Comparison of ENCODE assay signal across 27 mouse cellular contexts in genomic region chr7:80183969-80184368, GRCm38 (mm10). TPM values are rescaled to one million over a fixed set of nuclear protein-coding genes. Genes with fewer than 3 reads are reported as not detected.
DNase-seq lines count a peak whose midpoint lies in the region; ATAC-seq and TF ChIP-seq lines count a peak whose summit lies in the region.
"Had no signal": no experiment of that assay in that cellular context is flagged by ENCODE, and none has a peak within 500 bp of the region (broad histone marks: within the 10 kb centered on the region; RNA-seq: fewer than 3 reads in every experiment).

No protein-coding gene starts in this region.

- H3K4me3 ChIP-seq in forebrain, embryonic 10.5 days, result no peak overlapping the region
- no peak overlapping the region for H3K4me3 ChIP-seq in forebrain, embryonic 11.5 days (ENCODE audit: low read depth, low read length)
- H3K4me3 ChIP-seq in kidney, adult 2 months (ENCODE audit: insufficient read depth, low read depth, low read length), result no peak overlapping the region
- no peak overlapping the region for H3K4me3 ChIP-seq in kidney, embryonic 15.5 days (replicated peaks)
- no peak overlapping the region for H3K4me3 ChIP-seq in neural tube, embryonic 11.5 days (ENCODE audit: low read depth, low read length)
- no peak overlapping the region for H3K4me3 ChIP-seq in neural tube, embryonic 15.5 days (replicated peaks)
- H3K4me3 ChIP-seq: intestine, embryonic 15.5 days; liver, embryonic 15.5 days; lung, embryonic 15.5 days; midbrain, embryonic 12.5 days; stomach, embryonic 15.5 days had no signal

- no peak overlapping the region for H3K9ac ChIP-seq in forebrain, embryonic 11.5 days (ENCODE audit: low read length)
- H3K9ac ChIP-seq in kidney, embryonic 15.5 days, result no peak overlapping the region
- H3K9ac ChIP-seq in neural tube, embryonic 11.5 days (ENCODE audit: low read length), result no peak overlapping the region
- no peak overlapping the region for H3K9ac ChIP-seq in neural tube, embryonic 15.5 days (replicated peaks)
- H3K9ac ChIP-seq: intestine, embryonic 15.5 days; liver, embryonic 15.5 days; lung, embryonic 15.5 days; midbrain, embryonic 12.5 days; stomach, embryonic 15.5 days had no signal

- TF ChIP-seq CTCF in kidney, adult 2 months (conservative IDR thresholded peaks at IDR 0.05; ENCODE audit: insufficient read depth, insufficient read length, low read depth, low read length), result no peak

- 39% methylated on average over 5 of the region's 5 CpGs for WGBS in forebrain, embryonic 10.5 days
- 41% methylated on average over 5 of the region's 5 CpGs for WGBS in forebrain, embryonic 11.5 days
- WGBS in kidney, adult 2 months, result 32% methylated on average over 5 of the region's 5 CpGs
- WGBS in kidney, embryonic 15.5 days, result 56% methylated on average over 5 of the region's 5 CpGs
- 65% methylated on average over 4 of the region's 5 CpGs for WGBS in neural tube, embryonic 11.5 days
- WGBS in neural tube, embryonic 15.5 days, result 50% methylated on average over 4 of the region's 5 CpGs

- H3K9me3 ChIP-seq in forebrain, embryonic 10.5 days, result no peaks in the 10 kb centered on the region
- H3K9me3 ChIP-seq in forebrain, embryonic 11.5 days (ENCODE audit: control insufficient read depth, low read length), result no peaks in the 10 kb centered on the region
- H3K9me3 ChIP-seq in kidney, embryonic 15.5 days (replicated peaks), result no peaks in the 10 kb centered on the region
- H3K9me3 ChIP-seq in neural tube, embryonic 11.5 days (ENCODE audit: control insufficient read depth, low read length), result no peaks in the 10 kb centered on the region
- no peaks in the 10 kb centered on the region for H3K9me3 ChIP-seq in neural tube, embryonic 15.5 days (replicated peaks)
- H3K9me3 ChIP-seq: G1E; intestine, embryonic 15.5 days; liver, embryonic 15.5 days; lung, embryonic 15.5 days; midbrain, embryonic 12.5 days; stomach, embryonic 15.5 days had no signal

- no peak for ATAC-seq in forebrain, embryonic 11.5 days (replicated peaks; ENCODE audit: low FRiP score)
- ATAC-seq in kidney, embryonic 15.5 days (replicated peaks; ENCODE audit: low FRiP score), result no peak
- no peak for ATAC-seq in neural tube, embryonic 11.5 days (ENCODE audit: insufficient read depth, low FRiP score, low TSS enrichment)
- no peak for ATAC-seq in neural tube, embryonic 15.5 days (ENCODE audit: low FRiP score)
- ATAC-seq: forebrain, embryonic 16.5 days; hindbrain, postnatal 0 days; intestine, embryonic 15.5 days; Patski had no signal

- H3K27ac ChIP-seq in forebrain, embryonic 10.5 days, result 0 out of 2 replicates have a peak overlapping the region, but pooled peaks have one; percentile 58
- no peak overlapping the region for H3K27ac ChIP-seq in forebrain, embryonic 11.5 days (ENCODE audit: low read depth, low read length)
- peak overlapping the region; percentile 67 for H3K27ac ChIP-seq in kidney, adult 2 months (ENCODE audit: insufficient read depth, low read depth, low read length)
- no peak overlapping the region for H3K27ac ChIP-seq in kidney, embryonic 15.5 days
- H3K27ac ChIP-seq in neural tube, embryonic 11.5 days (ENCODE audit: low read depth, low read length), result peak overlapping the region; percentile 49; the same call in 1 of the 2 replicates
- H3K27ac ChIP-seq in neural tube, embryonic 15.5 days (replicated peaks), result no peak overlapping the region
- H3K27ac ChIP-seq: hindbrain, postnatal 0 days; intestine, embryonic 15.5 days; lung, embryonic 15.5 days; stomach, embryonic 15.5 days had no signal

- no peak for DNase-seq in forebrain, embryonic 10.5 days (ENCODE audit: extremely low spot score, low spot score)
- no peak for DNase-seq in forebrain, embryonic 11.5 days (ENCODE audit: low spot score)
- peak; percentile 90 for DNase-seq in kidney, adult 2 months
- DNase-seq in neural tube, embryonic 11.5 days (ENCODE audit: low spot score), result no peak
- DNase-seq in frontal cortex, postnatal 36 days (ENCODE audit: low spot score in 2 of 2), result no peak
- no peak for DNase-seq in urinary bladder, adult 2 months (ENCODE audit: low spot score)
- DNase-seq: adrenal gland, postnatal 10 days; cerebellum, adult 8-10 months; cerebellum, postnatal 25 days; heart, postnatal 14 days; layer of hippocampus, postnatal 36 days; left cerebral cortex, postnatal 4 days; retina, postnatal 1 day; right cerebral cortex, postnatal 14 days; thymus, postnatal 14 days had no signal

- no peak overlapping the region for H3K4me2 ChIP-seq in forebrain, embryonic 11.5 days (ENCODE audit: low read depth, low read length, severe bottlenecking)
- no peak overlapping the region for H3K4me2 ChIP-seq in kidney, embryonic 15.5 days
- H3K4me2 ChIP-seq in neural tube, embryonic 11.5 days (ENCODE audit: low read depth), result no peak overlapping the region
- no peak overlapping the region for H3K4me2 ChIP-seq in neural tube, embryonic 15.5 days
- H3K4me2 ChIP-seq: intestine, embryonic 15.5 days; liver, embryonic 15.5 days; lung, embryonic 15.5 days; midbrain, embryonic 12.5 days; stomach, embryonic 15.5 days had no signal

- TF ChIP-seq POLR2A in kidney, adult 2 months (IDR thresholded peaks at IDR 0.05; ENCODE audit: low read depth, low read length), result no peak

- no peaks in the 10 kb centered on the region for H3K27me3 ChIP-seq in forebrain, embryonic 10.5 days (ENCODE audit: poor library complexity, severe bottlenecking)
- no peaks in the 10 kb centered on the region for H3K27me3 ChIP-seq in forebrain, embryonic 11.5 days (ENCODE audit: control insufficient read depth, insufficient read depth, low read length)
- H3K27me3 ChIP-seq in kidney, adult 2 months (replicated peaks; ENCODE audit: control insufficient read depth, insufficient read depth, low read length), result no peaks in the 10 kb centered on the region
- no peaks in the 10 kb centered on the region for H3K27me3 ChIP-seq in kidney, embryonic 15.5 days
- H3K27me3 ChIP-seq in neural tube, embryonic 11.5 days (ENCODE audit: control insufficient read depth, insufficient read depth, low read length), result no peaks in the 10 kb centered on the region
- H3K27me3 ChIP-seq in neural tube, embryonic 15.5 days (replicated peaks), result no peaks in the 10 kb centered on the region
- H3K27me3 ChIP-seq: CH12.LX; intestine, embryonic 15.5 days; lung, embryonic 15.5 days; midbrain, embryonic 12.5 days; Patski; stomach, embryonic 15.5 days had no signal

- peaks cover 51% of the 10 kb centered on the region for H3K4me1 ChIP-seq in forebrain, embryonic 10.5 days
- peaks cover 15% of the 10 kb centered on the region for H3K4me1 ChIP-seq in forebrain, embryonic 11.5 days (replicated peaks; ENCODE audit: control insufficient read depth, insufficient read depth, low read length)
- peaks cover 18% of the 10 kb centered on the region; the same call in 1 of the 2 replicates for H3K4me1 ChIP-seq in kidney, adult 2 months (ENCODE audit: control insufficient read depth, insufficient read depth, low read length)
- peaks cover 40% of the 10 kb centered on the region for H3K4me1 ChIP-seq in kidney, embryonic 15.5 days
- peaks cover 19% of the 10 kb centered on the region for H3K4me1 ChIP-seq in neural tube, embryonic 11.5 days (ENCODE audit: control insufficient read depth, insufficient read depth, low read length)
- H3K4me1 ChIP-seq in neural tube, embryonic 15.5 days, result peaks cover 35% of the 10 kb centered on the region

- no peaks in the 10 kb centered on the region for H3K36me3 ChIP-seq in forebrain, embryonic 10.5 days (replicated peaks)
- no peaks in the 10 kb centered on the region for H3K36me3 ChIP-seq in forebrain, embryonic 11.5 days (ENCODE audit: control insufficient read depth, insufficient read depth, low read length)
- H3K36me3 ChIP-seq in kidney, adult 2 months (ENCODE audit: control insufficient read depth, insufficient read depth, low read length), result no peaks in the 10 kb centered on the region
- H3K36me3 ChIP-seq in kidney, embryonic 15.5 days, result no peaks in the 10 kb centered on the region
- H3K36me3 ChIP-seq in neural tube, embryonic 11.5 days (ENCODE audit: control insufficient read depth, insufficient read depth, low read length), result no peaks in the 10 kb centered on the region
- no peaks in the 10 kb centered on the region for H3K36me3 ChIP-seq in neural tube, embryonic 15.5 days
- H3K36me3 ChIP-seq: G1E; intestine, embryonic 15.5 days; liver, embryonic 15.5 days; lung, embryonic 15.5 days; midbrain, embryonic 12.5 days; stomach, embryonic 15.5 days had no signal

RNA-seq across cellular contexts. Expression of gene Sema4b, which starts 2.7 kb away (rescaled TPM):
- polyA plus RNA-seq in forebrain, embryonic 10.5 days (2016; fragmentation: Nextera tagmentation; extraction: Ambion mirVana), result 15.1 and 15.9 TPM in 2 replicates
- polyA plus RNA-seq in forebrain, embryonic 11.5 days (2014; fragmentation: Nextera tagmentation; extraction: Ambion mirVana), result 15.7 and 17.3 TPM in 2 replicates
- 24.4 and 26.3 TPM in 2 replicates for polyA plus RNA-seq in kidney, adult 2 months (2012; rRNA removed)
- 17.1 and 21.9 TPM in 2 replicates for polyA plus RNA-seq in kidney, embryonic 15.5 days (2015; fragmentation: Nextera tagmentation; extraction: Ambion mirVana)
- polyA plus RNA-seq in neural tube, embryonic 11.5 days (2014; fragmentation: Nextera tagmentation; extraction: Ambion mirVana), result 10.5 and 12.1 TPM in 2 replicates
- polyA plus RNA-seq in neural tube, embryonic 15.5 days (2015; fragmentation: Nextera tagmentation; extraction: Ambion mirVana), result 22.7 and 25.8 TPM in 2 replicates
- polyA plus RNA-seq in urinary bladder, adult 2 months (2012; rRNA removed), result 15.8 and 27.2 TPM in 2 replicates

RNA-seq across cellular contexts. Expression of gene Cib1, which starts 48.6 kb away (rescaled TPM):
- polyA plus RNA-seq in forebrain, embryonic 10.5 days (2016; fragmentation: Nextera tagmentation; extraction: Ambion mirVana), result 69.0 and 70.2 TPM in 2 replicates
- 51.4 and 58.1 TPM in 2 replicates for polyA plus RNA-seq in forebrain, embryonic 11.5 days (2014; fragmentation: Nextera tagmentation; extraction: Ambion mirVana)
- 333 and 344 TPM in 2 replicates for polyA plus RNA-seq in kidney, adult 2 months (2012; rRNA removed)
- 108 and 122 TPM in 2 replicates for polyA plus RNA-seq in kidney, embryonic 15.5 days (2015; fragmentation: Nextera tagmentation; extraction: Ambion mirVana)
- 53.2 and 65.5 TPM in 2 replicates for polyA plus RNA-seq in neural tube, embryonic 11.5 days (2014; fragmentation: Nextera tagmentation; extraction: Ambion mirVana)
- 32.2 and 59.5 TPM in 2 replicates for polyA plus RNA-seq in neural tube, embryonic 15.5 days (2015; fragmentation: Nextera tagmentation; extraction: Ambion mirVana)
- polyA plus RNA-seq in urinary bladder, adult 2 months (2012; rRNA removed), result 66.1 and 85.6 TPM in 2 replicates

RNA-seq across cellular contexts. Expression of gene Gdpgp1, which starts 48.7 kb away (rescaled TPM):
- polyA plus RNA-seq in forebrain, embryonic 10.5 days (2016; fragmentation: Nextera tagmentation; extraction: Ambion mirVana), result 6.3 and 6.7 TPM in 2 replicates
- 5.3 and 5.7 TPM in 2 replicates for polyA plus RNA-seq in forebrain, embryonic 11.5 days (2014; fragmentation: Nextera tagmentation; extraction: Ambion mirVana)
- polyA plus RNA-seq in kidney, adult 2 months (2012; rRNA removed), result 2.4 and 2.6 TPM in 2 replicates
- 3.5 and 3.9 TPM in 2 replicates for polyA plus RNA-seq in kidney, embryonic 15.5 days (2015; fragmentation: Nextera tagmentation; extraction: Ambion mirVana)
- 4.5 and 4.9 TPM in 2 replicates for polyA plus RNA-seq in neural tube, embryonic 11.5 days (2014; fragmentation: Nextera tagmentation; extraction: Ambion mirVana)
- 4.6 and 5.5 TPM in 2 replicates for polyA plus RNA-seq in neural tube, embryonic 15.5 days (2015; fragmentation: Nextera tagmentation; extraction: Ambion mirVana)
- polyA plus RNA-seq in urinary bladder, adult 2 months (2012; rRNA removed), result 2.2 and 2.6 TPM in 2 replicates

Comparison
In these comparisons a context has a peak if more than half of its experiments do, and no peak if none do; other contexts are left out.
1. H3K27ac ChIP-seq: peak in forebrain, embryonic 10.5 days (single experiment), kidney, adult 2 months (single experiment) and neural tube, embryonic 11.5 days (single experiment); none in forebrain, embryonic 11.5 days (single experiment), kidney, embryonic 15.5 days (single experiment) and neural tube, embryonic 15.5 days (single experiment).